Mouse (Mus musculus) neural tube, embryonic 11.5 days (tissue): Measurements from ENCODE around the gene Klhl3. TPM values are rescaled to one million over a fixed set of nuclear protein-coding genes. Genes with fewer than 3 reads are reported as not detected.

Experiments used
- ATAC-seq: fragments of 200-750 bp; cut with Nextera tagmentation; 2 replicates; pipeline ENCODE4 v1.8.0; 2017; ENCODE audit warnings: moderate number of reproducible peaks, mild to moderate bottlenecking, moderate TSS enrichment, moderate library complexity; ENCODE audit not compliant: insufficient read depth, low FRiP score, low TSS enrichment
- DNase-seq: peaks from one replicate; pipeline ENCODE4 v3.0.0-alpha.2; 2015; ENCODE audit warnings: low spot score
- H3K27ac ChIP-seq: fragments of 300-500 bp; sonication (generic); 2 replicates; pipeline ENCODE4 v1.5.1; 2014; ENCODE audit warnings: low read depth, mild to moderate bottlenecking, low read length
- H3K27me3 ChIP-seq: fragments of 300-500 bp; sonication (generic); 2 replicates; pipeline ENCODE4 v1.6.1; 2014; ENCODE audit warnings: mild to moderate bottlenecking, low read length, mixed read lengths; ENCODE audit not compliant: control insufficient read depth, insufficient read depth
- H3K36me3 ChIP-seq: fragments of 300-500 bp; sonication (generic); 2 replicates; pipeline ENCODE4 v1.6.1; 2014; ENCODE audit warnings: mild to moderate bottlenecking, low read length, moderate library complexity, mixed read lengths; ENCODE audit not compliant: control insufficient read depth, insufficient read depth
- H3K4me1 ChIP-seq: fragments of 300-500 bp; sonication (generic); 2 replicates; pipeline ENCODE4 v1.6.1; 2014; ENCODE audit warnings: low read length, mixed read lengths; ENCODE audit not compliant: control insufficient read depth, insufficient read depth
- H3K4me2 ChIP-seq: fragments of 300-500 bp; sonication (generic); 2 replicates; pipeline ENCODE4 v1.6.1; 2014; ENCODE audit warnings: low read depth, mild to moderate bottlenecking, moderate library complexity
- H3K4me3 ChIP-seq: fragments of 300-500 bp; sonication (generic); 2 replicates; pipeline ENCODE4 v1.5.1; 2014; ENCODE audit warnings: low read depth, low read length
- H3K9ac ChIP-seq: fragments of 300-500 bp; sonication (generic); 2 replicates; pipeline ENCODE4 v1.6.1; 2014; ENCODE audit warnings: mild to moderate bottlenecking, low read length
- H3K9me3 ChIP-seq: fragments of 300-500 bp; sonication (generic); 2 replicates; pipeline ENCODE4 v1.6.1; 2016; ENCODE audit warnings: low read length; ENCODE audit not compliant: control insufficient read depth
- WGBS: fragments of 180-500 bp; shearing (Covaris S2); extraction: QIAGEN DNeasy Blood & Tissue Kit; methylation state at CpG from one replicate; pipeline ENCODE4 v1.1.7; 2014; 5-methylcytosine and 5-hydroxymethylcytosine counted together
- polyA plus RNA-seq: library from polyadenylated mRNA; unstranded; fragments of >200 nt; fragmentation: Nextera tagmentation; extraction: Ambion mirVana; gene quantifications from 2 replicates; pipeline ENCODE4 v1.2.1, GENCODE M21; 2014

Klhl3 gene
- polyA plus RNA-seq, 1 experiment from 2014 or later: 3.5 TPM

- 93% methylated on average over 6 of the region's 6 CpGs for WGBS
These were observed 78.9 kb downstream of the Klhl3 start for GRCm38 (mm10) chr13:58034507-58034906.

GRCm38 (mm10) chr13:58031755-58032154 is 81.6 kb downstream of the Klhl3 start:
- 56% methylated on average over 6 of the region's 6 CpGs for WGBS
- no peaks in the 10 kb centered on the region for H3K4me1 ChIP-seq
- H3K4me3 ChIP-seq: no peak overlapping the region
- no peaks in the 10 kb centered on the region for H3K27me3 ChIP-seq
- no peak for ATAC-seq
- H3K4me2 ChIP-seq: no peak overlapping the region
- H3K9me3 ChIP-seq: no peaks in the 10 kb centered on the region
- no peak overlapping the region for H3K9ac ChIP-seq
- H3K27ac ChIP-seq: no peak overlapping the region
- H3K36me3 ChIP-seq: no peaks in the 10 kb centered on the region
- DNase-seq: peak; percentile 73

More at GRCm38 (mm10) chr13:58034507-58034906, 78.9 kb downstream of the Klhl3 start:
- Histone ChIP-seq H3K27ac (no peak overlapping the region), H3K4me2 (no peak overlapping the region), H3K9me3 (no peaks in the 10 kb centered on the region), H3K4me3 (no peak overlapping the region), H3K9ac (no peak overlapping the region), H3K27me3 (no peaks in the 10 kb centered on the region), H3K36me3 (no peaks in the 10 kb centered on the region), H3K4me1 (no peaks in the 10 kb centered on the region)
- ATAC-seq (no peak), DNase-seq (no peak)

- 85% methylated on average over 8 of the region's 8 CpGs for WGBS
- ATAC-seq (no peak), DNase-seq (no peak)
- Histone ChIP-seq H3K4me3 (no peak overlapping the region), H3K27me3 (no peaks in the 10 kb centered on the region), H3K4me1 (no peaks in the 10 kb centered on the region), H3K27ac (no peak overlapping the region), H3K4me2 (no peak overlapping the region), H3K9ac (no peak overlapping the region), H3K36me3 (no peaks in the 10 kb centered on the region), H3K9me3 (no peaks in the 10 kb centered on the region)
These were observed 86.3 kb downstream of the Klhl3 start for GRCm38 (mm10) chr13:58027115-58027514.

- H3K27ac ChIP-seq: no peak overlapping the region
- 93% methylated on average over 16 of the region's 16 CpGs for WGBS
- no peak overlapping the region for H3K9ac ChIP-seq
- ATAC-seq: no peak
- no peaks in the 10 kb centered on the region for H3K4me1 ChIP-seq
- DNase-seq: no peak
- H3K4me3 ChIP-seq: no peak overlapping the region
- no peak overlapping the region for H3K4me2 ChIP-seq
- H3K27me3 ChIP-seq: no peaks in the 10 kb centered on the region
- H3K9me3 ChIP-seq: no peaks in the 10 kb centered on the region
- no peaks in the 10 kb centered on the region for H3K36me3 ChIP-seq
These were observed 87.5 kb downstream of the Klhl3 start for GRCm38 (mm10) chr13:58025701-58026414.

GRCm38 (mm10) chr13:58023726-58024453 is 89.5 kb downstream of the Klhl3 start:
- no peaks in the 10 kb centered on the region for H3K4me1 ChIP-seq
- H3K36me3 ChIP-seq: no peaks in the 10 kb centered on the region
- H3K4me2 ChIP-seq: no peak overlapping the region
- H3K27me3 ChIP-seq: no peaks in the 10 kb centered on the region
- no peaks in the 10 kb centered on the region for H3K9me3 ChIP-seq
- H3K4me3 ChIP-seq: no peak overlapping the region
- DNase-seq (no peak), ATAC-seq (no peak)
- H3K9ac ChIP-seq: no peak overlapping the region
- H3K27ac ChIP-seq: no peak overlapping the region
- 74% methylated on average over 8 of the region's 8 CpGs for WGBS

GRCm38 (mm10) chr13:58023001-58023560 is 90.3 kb downstream of the Klhl3 start:
- no peak overlapping the region for H3K4me3 ChIP-seq
- no peak for DNase-seq
- H3K9ac ChIP-seq: no peak overlapping the region
- no peaks in the 10 kb centered on the region for H3K9me3 ChIP-seq
- WGBS: 69% methylated on average over 9 of the region's 9 CpGs
- no peaks in the 10 kb centered on the region for H3K4me1 ChIP-seq
- no peak overlapping the region for H3K4me2 ChIP-seq
- ATAC-seq: no peak
- H3K27me3 ChIP-seq: no peaks in the 10 kb centered on the region
- no peak overlapping the region for H3K27ac ChIP-seq
- no peaks in the 10 kb centered on the region for H3K36me3 ChIP-seq

GRCm38 (mm10) chr13:58020428-58020827 is 93.0 kb downstream of the Klhl3 start:
- Histone ChIP-seq H3K36me3 (no peaks in the 10 kb centered on the region), H3K4me3 (no peak overlapping the region), H3K4me1 (no peaks in the 10 kb centered on the region), H3K9ac (no peak overlapping the region), H3K27ac (no peak overlapping the region), H3K9me3 (no peaks in the 10 kb centered on the region), H3K27me3 (no peaks in the 10 kb centered on the region), H3K4me2 (no peak overlapping the region)
- DNase-seq (no peak), ATAC-seq (no peak)
- WGBS: 86% methylated on average over 10 of the region's 10 CpGs

- no peak overlapping the region for H3K9ac ChIP-seq
- H3K4me1 ChIP-seq: no peaks in the 10 kb centered on the region
- H3K4me3 ChIP-seq: no peak overlapping the region
- WGBS: 78% methylated on average over 6 of the region's 6 CpGs
- no peaks in the 10 kb centered on the region for H3K27me3 ChIP-seq
- H3K9me3 ChIP-seq: no peaks in the 10 kb centered on the region
- no peak overlapping the region for H3K27ac ChIP-seq
- H3K36me3 ChIP-seq: no peaks in the 10 kb centered on the region
- ATAC-seq (no peak), DNase-seq (no peak)
- H3K4me2 ChIP-seq: no peak overlapping the region
These were observed 96.1 kb downstream of the Klhl3 start for GRCm38 (mm10) chr13:58017298-58017697.
